Mouse (Mus musculus): ENCODE measurements around the gene Gm9736. TPM values are rescaled to one million over a fixed set of nuclear protein-coding genes. Genes with fewer than 3 reads are reported as not detected.
"Not testable (repeated sequence)": the region's sequence is repeated elsewhere in the genome, so short reads cannot be mapped to it uniquely, and the experiment has no call there.

Gene Gm9736
- total RNA-seq, 2 experiments from 2014 or later, result not detected

DNA sequence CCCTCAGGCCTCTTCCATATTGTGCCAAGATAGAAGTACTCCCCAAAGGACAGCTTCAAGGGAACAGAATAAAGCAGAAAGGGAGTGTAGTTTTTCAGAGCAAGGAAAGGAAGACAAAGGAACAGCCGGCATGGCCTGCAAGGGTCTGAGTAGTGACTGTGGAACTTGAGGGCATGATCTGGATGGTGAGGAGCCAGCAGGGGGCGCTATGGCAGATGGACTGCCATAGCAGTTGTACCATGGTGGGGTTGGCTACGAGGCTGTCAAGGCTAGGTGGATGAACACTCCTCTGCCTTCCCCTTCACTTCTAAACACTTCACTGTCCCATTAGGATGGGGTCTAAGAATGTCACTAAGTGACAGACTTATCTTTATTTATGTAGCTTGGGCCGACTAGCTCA is 21.9 kb downstream of the Gm9736 start:
- intact Hi-C loops (cut with DNase I), result loop anchor here (2.0 kb wide), 2 partner anchors 86 to 150 kb away; partner anchors contain the start of gene Gm2696
- DNase-seq, result no peak

DNA sequence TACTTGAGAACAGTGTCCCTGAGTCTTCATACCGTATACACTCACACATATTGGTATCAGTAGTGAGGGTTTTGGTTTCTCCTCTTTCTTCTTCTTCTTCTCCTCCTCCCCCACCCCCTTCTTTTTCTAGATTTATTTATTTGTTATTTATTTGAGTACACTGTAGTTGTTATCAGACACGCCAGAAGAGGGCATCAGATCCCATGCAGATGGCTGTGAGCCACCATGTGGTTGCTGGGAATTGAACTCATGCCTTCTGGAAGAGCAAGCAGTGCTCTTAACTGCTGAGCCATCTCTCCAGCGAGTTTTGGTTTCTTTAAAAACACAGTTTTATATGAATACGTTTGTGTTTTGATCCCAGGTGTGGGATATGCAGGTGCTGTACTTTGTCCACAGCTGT is 22.9 kb downstream of the Gm9736 start:
- intact Hi-C loops (cut with DNase I), result loop anchor here (2.0 kb wide), 2 partner anchors 87 to 151 kb away; partner anchors contain the start of gene Gm2696
- DNase-seq, result no peak

DNA sequence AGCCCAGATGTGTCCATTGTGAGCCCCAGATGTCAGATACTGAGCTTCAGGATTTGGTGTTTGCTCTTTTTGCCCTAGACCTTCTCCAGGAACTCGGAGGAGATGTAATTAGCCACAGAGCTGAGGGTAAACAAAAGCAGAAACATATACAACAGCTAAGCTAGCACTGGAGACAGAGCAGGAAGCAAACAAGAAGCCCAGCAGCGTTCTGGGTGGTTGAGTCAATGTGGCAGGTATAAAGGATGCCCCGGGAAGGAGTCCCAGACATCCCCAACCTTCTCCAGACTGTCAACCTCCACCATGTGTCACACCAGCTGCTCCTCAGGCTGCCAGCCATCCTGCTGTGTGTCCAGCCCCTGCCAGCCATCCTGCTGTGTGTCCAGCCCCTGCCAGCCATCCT is 25.0 kb downstream of the Gm9736 start, which contains the start of gene Gm10100:
TSS of gene Gm10100 (plus strand) at position 301 of the 400 bp plus-strand sequence.
- intact Hi-C loops (cut with DNase I), result no loop called here
- DNase-seq, result no peak

DNA sequence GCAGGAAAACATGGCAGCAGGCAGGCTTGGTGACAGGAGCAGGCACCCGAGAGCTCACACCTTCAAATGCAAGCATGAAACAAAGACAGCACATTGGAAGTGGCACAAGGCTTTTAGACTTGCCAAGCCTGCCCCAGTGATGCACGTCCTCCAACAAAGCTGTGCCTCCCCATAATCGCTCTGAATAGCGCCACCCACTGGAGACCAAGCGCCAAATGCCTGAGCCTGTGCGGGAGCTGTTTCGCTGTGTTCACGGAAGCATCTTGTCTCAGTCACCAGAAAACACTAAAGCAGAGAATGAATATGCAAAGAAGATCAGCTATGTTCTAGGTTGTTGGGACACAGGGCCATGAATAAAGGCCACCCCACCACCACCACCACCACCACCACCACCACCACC is 26.3 kb downstream of the Gm9736 start:
- no peak for DNase-seq
- intact Hi-C loops (cut with DNase I), result no loop called here

DNA sequence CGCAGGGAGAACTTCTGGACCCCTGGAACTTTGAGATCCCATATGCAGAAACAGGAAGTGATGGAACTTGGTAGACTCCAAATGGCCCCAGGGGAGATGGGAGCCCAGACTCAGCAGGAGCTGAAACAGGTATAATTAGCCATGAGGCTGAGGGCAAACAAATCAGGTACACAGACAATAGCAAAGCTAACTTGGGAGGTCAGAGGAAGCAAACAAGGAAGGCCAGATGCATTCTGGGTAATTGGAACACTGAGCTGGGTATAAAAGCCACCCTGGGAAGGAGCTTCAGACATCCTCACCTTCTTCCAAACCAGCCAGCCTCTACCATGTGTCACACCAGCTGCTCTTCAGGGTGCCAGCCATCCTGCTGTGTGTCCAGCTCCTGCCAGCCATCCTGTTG is 30.9 kb downstream of the Gm9736 start, which contains the start of gene Krtap12-1:
TSS of gene Krtap12-1 (plus strand) at position 301 of the 400 bp plus-strand sequence.
- intact Hi-C loops (cut with DNase I); DNase-seq: not testable (repeated sequence)

DNA sequence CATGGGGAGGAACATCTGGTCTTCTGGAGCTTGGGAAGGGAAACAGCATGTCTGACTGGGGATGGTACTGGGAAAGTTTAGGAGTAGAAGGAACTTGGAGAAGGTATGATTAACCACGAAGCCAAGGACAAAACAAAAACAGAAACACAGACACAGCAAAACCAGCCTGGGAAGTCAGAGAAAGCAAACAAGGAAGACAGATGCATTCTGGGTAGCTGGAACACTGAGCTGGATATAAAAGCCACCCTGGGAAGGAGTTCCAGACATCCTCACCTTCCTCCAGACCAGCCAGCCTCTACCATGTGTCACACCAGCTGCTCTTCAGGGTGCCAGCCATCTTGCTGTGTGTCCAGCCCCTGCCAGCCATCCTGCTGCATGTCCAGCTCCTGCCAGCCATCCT is 35.6 kb downstream of the Gm9736 start, which contains the start of gene Gm10142:
TSS of gene Gm10142 (plus strand) at position 301 of the 400 bp plus-strand sequence.
- intact Hi-C loops (cut with DNase I), result no loop called here
- DNase-seq, result no peak

DNA sequence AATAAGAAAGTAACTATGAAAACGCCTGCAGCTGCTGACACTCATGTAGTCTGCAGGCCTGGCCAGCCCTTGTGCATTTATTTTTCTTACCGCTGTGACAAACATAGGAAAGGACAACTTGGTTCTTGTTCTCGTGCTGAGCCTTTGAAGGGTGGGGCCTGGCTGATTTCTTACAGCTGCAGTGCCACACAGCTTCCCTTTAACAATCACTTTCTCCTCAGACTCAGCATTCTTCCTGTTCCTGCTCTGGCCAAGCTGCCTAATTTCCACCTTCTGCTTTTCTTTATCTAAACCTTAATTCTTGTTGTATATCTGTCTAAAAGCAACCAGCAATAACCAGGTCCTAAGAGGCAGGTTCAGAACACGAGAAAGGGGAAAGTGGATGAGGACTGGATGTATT is 37.4 kb downstream of the Gm9736 start:
- peak in 1 of 2 experiments; percentile 2 for DNase-seq
- intact Hi-C loops (cut with DNase I), result loop anchor here (5.0 kb wide), 1 partner anchor 164 kb away; no protein-coding TSS in a partner anchor

DNA sequence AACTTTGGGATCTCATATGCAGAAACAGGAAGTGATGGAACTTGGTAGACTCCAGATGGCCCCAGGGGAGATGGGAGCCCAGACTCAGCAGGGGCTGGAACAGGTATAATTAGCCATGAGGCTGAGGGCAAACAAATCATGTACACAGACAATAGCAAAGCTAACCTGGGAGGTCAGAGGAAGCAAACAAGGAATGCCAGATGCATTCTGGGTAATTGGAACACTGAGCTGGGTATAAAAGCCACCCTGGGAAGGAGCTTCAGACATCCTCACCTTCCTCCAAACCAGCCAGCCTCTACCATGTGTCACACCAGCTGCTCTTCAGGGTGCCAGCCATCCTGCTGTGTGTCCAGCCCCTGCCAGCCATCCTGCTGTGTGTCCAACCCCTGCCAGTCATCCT is 40.0 kb downstream of the Gm9736 start, which contains the start of gene Gm10024:
TSS of gene Gm10024 (plus strand) at position 301 of the 400 bp plus-strand sequence.
- DNase-seq, result not testable (repeated sequence)
- intact Hi-C loops (cut with DNase I), result loop anchor here (5.0 kb wide), 1 partner anchor 166 kb away; no protein-coding TSS in a partner anchor

DNA sequence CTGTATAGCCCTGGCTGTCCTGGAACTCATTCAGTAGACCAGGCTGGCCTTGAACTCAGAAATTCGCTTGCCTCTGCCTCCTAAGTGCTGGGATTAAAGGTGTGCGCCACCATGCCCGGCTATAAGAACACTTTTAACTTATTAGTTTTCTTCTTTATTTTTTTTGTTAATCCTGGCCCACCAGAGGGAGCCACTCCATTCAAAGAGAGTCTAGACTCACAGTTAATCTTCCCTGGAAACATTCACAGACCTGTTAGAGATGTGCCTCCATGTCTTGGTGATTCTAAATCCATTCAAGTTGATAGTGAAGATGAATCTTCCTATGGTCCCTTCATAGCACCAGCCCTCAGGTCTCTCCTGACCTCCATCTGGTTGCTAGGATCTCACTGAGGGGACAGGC is 41.3 kb downstream of the Gm9736 start:
- no peak for DNase-seq
- intact Hi-C loops (cut with DNase I), result loop anchor here (5.0 kb wide), 1 partner anchor 167 kb away; no protein-coding TSS in a partner anchor

DNA sequence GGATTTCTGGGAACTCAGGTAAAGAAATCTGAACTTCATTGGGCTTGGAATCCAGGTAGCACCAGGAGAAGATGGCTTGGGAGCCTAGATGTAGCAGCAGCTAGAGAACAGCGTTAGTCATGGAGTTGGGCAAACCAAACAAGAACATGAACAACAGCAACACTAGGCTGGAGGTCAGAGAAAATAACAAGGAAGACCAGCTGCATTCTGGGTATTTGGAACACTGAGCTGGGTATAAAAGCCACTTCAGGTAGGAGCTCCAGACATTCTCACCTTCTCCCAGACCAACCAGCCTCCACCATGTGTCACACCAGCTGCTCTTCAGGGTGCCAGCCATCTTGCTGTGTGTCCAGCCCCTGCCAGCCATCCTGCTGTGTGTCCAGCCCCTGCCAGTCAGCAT is 44.8 kb downstream of the Gm9736 start, which contains the start of gene Gm10272:
TSS of gene Gm10272 (plus strand) at position 301 of the 400 bp plus-strand sequence.
- no peak for DNase-seq
- intact Hi-C loops (cut with DNase I), result no loop called here

Other genes starting within 250 kb of the Gm9736 start
- 10 to 100 TPM in 1 of 2 experiments, 1 to 10 TPM in 1; 9.8 to 10.5 TPM for gene Fam207a, start 235.6 kb downstream of the Gm9736 start, total RNA-seq (2021)
- 1 to 10 TPM; 7.1 to 9.2 TPM for gene Itgb2, start 221.1 kb downstream of the Gm9736 start, total RNA-seq (2021)
- gene Pttg1ip, start 169.6 kb downstream of the Gm9736 start, total RNA-seq (2021), result 100 to 1,000 TPM; 137 to 138 TPM
- 10 to 100 TPM; 52.9 to 58.9 TPM for gene Sumo3, start 145.3 kb downstream of the Gm9736 start, total RNA-seq (2021)
- 10 to 100 TPM; 10.6 to 17.6 TPM for gene Gm49325, start 145.2 kb downstream of the Gm9736 start, total RNA-seq (2021)
- 10 to 100 TPM; 65.2 to 73.4 TPM for gene Ube2g2, start 129.1 kb downstream of the Gm9736 start, total RNA-seq (2021)
- not detected for gene Tspear, start 64.8 kb downstream of the Gm9736 start, total RNA-seq (2021)
- not detected for gene Gm19402, start 60.6 kb downstream of the Gm9736 start, total RNA-seq (2021)
- gene Gm9508, start 54.1 kb downstream of the Gm9736 start, total RNA-seq (2021), result not detected
- not detected for gene Gm10272, start 44.7 kb downstream of the Gm9736 start, total RNA-seq (2021)
- gene Gm10024, start 39.9 kb downstream of the Gm9736 start, total RNA-seq (2021), result not detected
- gene Gm10142, start 35.5 kb downstream of the Gm9736 start, total RNA-seq (2021), result not detected
- not detected for gene Krtap12-1, start 30.8 kb downstream of the Gm9736 start, total RNA-seq (2021)
- gene Gm10100, start 24.9 kb downstream of the Gm9736 start, total RNA-seq (2021), result not detected
- not detected for gene Gm18596, start 8.7 kb downstream of the Gm9736 start, total RNA-seq (2021)
- gene Gm3233, start 8.3 kb upstream of the Gm9736 start, total RNA-seq (2021), result not detected
- gene Gm3238, start 20.0 kb upstream of the Gm9736 start, total RNA-seq (2021), result not detected
- not detected for gene Gm7138, start 25.6 kb upstream of the Gm9736 start, total RNA-seq (2021)
- gene Gm3250, start 31.2 kb upstream of the Gm9736 start, total RNA-seq (2021), result not detected
- not detected for gene Gm7137, start 36.8 kb upstream of the Gm9736 start, total RNA-seq (2021)
- not detected for gene Gm9639, start 43.7 kb upstream of the Gm9736 start, total RNA-seq (2021)
- not detected for gene Gm19668, start 47.8 kb upstream of the Gm9736 start, total RNA-seq (2021)
- not detected for gene Gm9507, start 60.5 kb upstream of the Gm9736 start, total RNA-seq (2021)
- gene Gm2696, start 63.3 kb upstream of the Gm9736 start, total RNA-seq (2021), result not detected
- gene Krtap10-4, start 75.7 kb upstream of the Gm9736 start, total RNA-seq (2021), result not detected
- gene Krtap10-10, start 84.6 kb upstream of the Gm9736 start, total RNA-seq (2021), result not detected
- not detected for gene Gm36176, start 95.4 kb upstream of the Gm9736 start, total RNA-seq (2021)
- not detected for gene Gm10318, start 101.5 kb upstream of the Gm9736 start, total RNA-seq (2021)
- gene Gm3285, start 110.6 kb upstream of the Gm9736 start, total RNA-seq (2021), result not detected
- under 1 TPM; 0.54 to 0.94 TPM for gene Lrrc3, start 151.2 kb upstream of the Gm9736 start, total RNA-seq (2021)
- gene Trpm2, start 219.2 kb upstream of the Gm9736 start, total RNA-seq (2021), result 1 to 10 TPM in 1 of 2 experiments, under 1 TPM in 1; 0.31 to 1.5 TPM
- gene 1810043G02Rik, start 227.2 kb upstream of the Gm9736 start, total RNA-seq (2021), result 10 to 100 TPM in 1 of 2 experiments, 1 to 10 TPM in 1; 9.3 to 10.3 TPM